In the genomic region with DNA sequence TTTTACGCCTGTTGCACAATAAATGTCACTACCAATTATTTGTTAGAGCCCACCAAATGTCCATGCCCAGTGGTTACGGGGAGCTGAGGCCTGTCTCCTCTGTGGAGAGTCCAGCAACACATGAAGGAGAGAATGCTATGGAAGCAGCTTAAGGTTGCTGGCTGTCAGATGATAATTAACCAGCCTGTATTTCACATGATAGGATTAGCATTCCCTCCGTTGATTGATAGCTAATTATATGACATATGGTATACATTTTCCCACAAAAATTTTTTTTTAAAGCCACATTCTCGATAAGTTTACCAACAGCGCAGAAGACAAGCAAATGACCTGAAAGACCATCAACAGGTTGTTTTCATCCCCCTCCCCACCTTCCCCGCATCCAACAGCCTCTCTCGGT, we compare ENCODE assay signal across 8 mouse cellular contexts. TPM values are rescaled to one million over a fixed set of nuclear protein-coding genes. Genes with fewer than 3 reads are reported as not detected.
A peak's percentile ranks its signal among the peaks of the same experiment; 100 is the strongest.
DNase-seq lines count a peak whose midpoint lies in the region; ATAC-seq lines count a peak whose summit lies in the region.
"Had no signal": no experiment of that assay in that cellular context is flagged by ENCODE, and none has a peak within 500 bp of the region (broad histone marks: within the 10 kb centered on the region; RNA-seq: fewer than 3 reads in every experiment).

No protein-coding gene starts in this region.

- H3K4me1 ChIP-seq in neural tube, embryonic 11.5 days (ENCODE audit: control insufficient read depth, insufficient read depth, low read length), result no peaks in the 10 kb centered on the region
- peaks cover 19% of the 10 kb centered on the region for H3K4me1 ChIP-seq in forebrain, embryonic 15.5 days
- H3K4me1 ChIP-seq in liver, embryonic 13.5 days (replicated peaks), result 0 out of 2 replicates have a peak, but pooled peaks cover 3% of the 10 kb centered on the region
- 0 out of 2 replicates have a peak, but pooled peaks cover 6% of the 10 kb centered on the region for H3K4me1 ChIP-seq in stomach, embryonic 16.5 days (ENCODE audit: control insufficient read depth, insufficient read depth, low read length)

- H3K9me3 ChIP-seq in neural tube, embryonic 11.5 days (ENCODE audit: control insufficient read depth, low read length), result no peaks in the 10 kb centered on the region
- no peaks in the 10 kb centered on the region for H3K9me3 ChIP-seq in forebrain, embryonic 15.5 days
- no peaks in the 10 kb centered on the region for H3K9me3 ChIP-seq in liver, embryonic 13.5 days (replicated peaks)
- no peaks in the 10 kb centered on the region for H3K9me3 ChIP-seq in stomach, embryonic 16.5 days (replicated peaks; ENCODE audit: control insufficient read depth, low read length)

- peak overlapping the region; percentile 72 for H3K4me2 ChIP-seq in neural tube, embryonic 11.5 days (ENCODE audit: low read depth)
- peak overlapping the region; percentile 91 for H3K4me2 ChIP-seq in forebrain, embryonic 15.5 days (replicated peaks)
- H3K4me2 ChIP-seq in liver, embryonic 13.5 days, result peak overlapping the region; percentile 48
- peak overlapping the region; percentile 63 for H3K4me2 ChIP-seq in stomach, embryonic 16.5 days (ENCODE audit: low read depth, low read length)

- peak overlapping the region; percentile 34 for H3K4me3 ChIP-seq in neural tube, embryonic 11.5 days (ENCODE audit: low read depth, low read length)
- peak overlapping the region; percentile 47 for H3K4me3 ChIP-seq in forebrain, embryonic 15.5 days
- peak overlapping the region; percentile 36 for H3K4me3 ChIP-seq in liver, embryonic 13.5 days (replicated peaks)
- peak overlapping the region; percentile 63 for H3K4me3 ChIP-seq in stomach, embryonic 16.5 days (replicated peaks; ENCODE audit: low read length)

- H3K27me3 ChIP-seq in neural tube, embryonic 11.5 days (ENCODE audit: control insufficient read depth, insufficient read depth, low read length), result no peaks in the 10 kb centered on the region
- H3K27me3 ChIP-seq in forebrain, embryonic 15.5 days, result no peaks in the 10 kb centered on the region
- H3K27me3 ChIP-seq in liver, embryonic 13.5 days, result peaks cover 17% of the 10 kb centered on the region
- no peaks in the 10 kb centered on the region for H3K27me3 ChIP-seq in stomach, embryonic 16.5 days (ENCODE audit: control insufficient read depth, insufficient read depth, low read length)

- H3K36me3 ChIP-seq in neural tube, embryonic 11.5 days (ENCODE audit: control insufficient read depth, insufficient read depth, low read length), result no peaks in the 10 kb centered on the region
- no peaks in the 10 kb centered on the region for H3K36me3 ChIP-seq in forebrain, embryonic 15.5 days
- H3K36me3 ChIP-seq in liver, embryonic 13.5 days, result no peaks in the 10 kb centered on the region
- H3K36me3 ChIP-seq in stomach, embryonic 16.5 days (ENCODE audit: control insufficient read depth, insufficient read depth, low read length), result no peaks in the 10 kb centered on the region

- no peak overlapping the region for H3K9ac ChIP-seq in neural tube, embryonic 11.5 days (ENCODE audit: low read length)
- H3K9ac ChIP-seq in forebrain, embryonic 15.5 days (replicated peaks), result peak overlapping the region; percentile 49; the same call in 1 of the 2 replicates
- no peak overlapping the region for H3K9ac ChIP-seq in liver, embryonic 13.5 days
- H3K9ac ChIP-seq in stomach, embryonic 16.5 days (ENCODE audit: low read length), result peak overlapping the region; percentile 72

- H3K27ac ChIP-seq in neural tube, embryonic 11.5 days (ENCODE audit: low read depth, low read length), result no peak overlapping the region
- H3K27ac ChIP-seq in forebrain, embryonic 15.5 days (replicated peaks), result no peak overlapping the region
- no peak overlapping the region for H3K27ac ChIP-seq in liver, embryonic 13.5 days
- H3K27ac ChIP-seq in stomach, embryonic 16.5 days (ENCODE audit: low read length), result peak overlapping the region; percentile 64; the same call in 1 of the 2 replicates

- WGBS in neural tube, embryonic 11.5 days, result 15% methylated on average over 7 of the region's 7 CpGs
- WGBS in forebrain, embryonic 15.5 days, result 17% methylated on average over 7 of the region's 7 CpGs
- 28% methylated on average over 7 of the region's 7 CpGs for WGBS in liver, embryonic 13.5 days (ENCODE audit: insufficient replicate concordance)
- 22% methylated on average over 7 of the region's 7 CpGs for WGBS in stomach, embryonic 16.5 days

- no peak for ATAC-seq in neural tube, embryonic 11.5 days (ENCODE audit: insufficient read depth, low FRiP score, low TSS enrichment)
- no peak for ATAC-seq in forebrain, embryonic 15.5 days (replicated peaks)
- ATAC-seq in liver, embryonic 13.5 days (ENCODE audit: low read depth), result no peak
- ATAC-seq in stomach, embryonic 16.5 days (ENCODE audit: insufficient read depth, low FRiP score), result no peak
- ATAC-seq in cerebellum, adult (ENCODE audit: insufficient number of reproducible peaks, low FRiP score, low TSS enrichment), result no peak

- DNase-seq in neural tube, embryonic 11.5 days (ENCODE audit: low spot score), result no peak
- DNase-seq in neural tube, embryonic 10.5 days (ENCODE audit: extremely low spot score, low spot score), result no peak
- no peak for DNase-seq in liver, embryonic 13.5 days
- DNase-seq in left cerebral cortex, adult 9 months (ENCODE audit: low spot score in 2 of 2), result no peak
- DNase-seq: thymus, adult 18-20 months had no signal

RNA-seq across cellular contexts. Expression of a gene that starts 0.5 kb away (rescaled TPM):
- 2.2 and 3.0 TPM in 2 replicates for polyA plus RNA-seq in neural tube, embryonic 11.5 days (2014; fragmentation: Nextera tagmentation; extraction: Ambion mirVana)
- 0.86 and 1.7 TPM in 2 replicates for polyA plus RNA-seq in forebrain, embryonic 15.5 days (2015; fragmentation: Nextera tagmentation; extraction: Ambion mirVana)
- 0.21 and 0.41 TPM in 2 replicates for polyA plus RNA-seq in liver, embryonic 13.5 days (2015; fragmentation: Nextera tagmentation; extraction: Ambion mirVana)
- 38.7 and 38.9 TPM in 2 replicates for polyA plus RNA-seq in stomach, embryonic 16.5 days (2015; fragmentation: Nextera tagmentation; extraction: Ambion mirVana)

RNA-seq across cellular contexts. Expression of a gene that starts 31.8 kb away (rescaled TPM):
- 26.1 and 28.6 TPM in 2 replicates for polyA plus RNA-seq in neural tube, embryonic 11.5 days (2014; fragmentation: Nextera tagmentation; extraction: Ambion mirVana)
- 16.0 and 19.3 TPM in 2 replicates for polyA plus RNA-seq in forebrain, embryonic 15.5 days (2015; fragmentation: Nextera tagmentation; extraction: Ambion mirVana)
- 14.1 and 23.3 TPM in 2 replicates for polyA plus RNA-seq in liver, embryonic 13.5 days (2015; fragmentation: Nextera tagmentation; extraction: Ambion mirVana)
- polyA plus RNA-seq in stomach, embryonic 16.5 days (2015; fragmentation: Nextera tagmentation; extraction: Ambion mirVana), result 110 and 114 TPM in 2 replicates

Comparison
In these comparisons a context has a peak if more than half of its experiments do, and no peak if none do; other contexts are left out.
1. H3K9ac ChIP-seq: peak in forebrain, embryonic 15.5 days (single experiment) and stomach, embryonic 16.5 days (single experiment); none in neural tube, embryonic 11.5 days (single experiment) and liver, embryonic 13.5 days (single experiment).
2. Peak in every context shown above with its lines, with median percentiles within 50 percentile points of each other: H3K4me2 ChIP-seq and H3K4me3 ChIP-seq.